Mouse (Mus musculus): ENCODE results near the gene Plpp6. TPM values are rescaled to one million over a fixed set of nuclear protein-coding genes. Genes with fewer than 3 reads are reported as not detected.
"Not testable (repeated sequence)": the region's sequence is repeated elsewhere in the genome, so short reads cannot be mapped to it uniquely, and the experiment has no call there.

The Plpp6 gene
- polyA plus RNA-seq, 1 experiment from 2014 or later = 6.2 TPM

DNA sequence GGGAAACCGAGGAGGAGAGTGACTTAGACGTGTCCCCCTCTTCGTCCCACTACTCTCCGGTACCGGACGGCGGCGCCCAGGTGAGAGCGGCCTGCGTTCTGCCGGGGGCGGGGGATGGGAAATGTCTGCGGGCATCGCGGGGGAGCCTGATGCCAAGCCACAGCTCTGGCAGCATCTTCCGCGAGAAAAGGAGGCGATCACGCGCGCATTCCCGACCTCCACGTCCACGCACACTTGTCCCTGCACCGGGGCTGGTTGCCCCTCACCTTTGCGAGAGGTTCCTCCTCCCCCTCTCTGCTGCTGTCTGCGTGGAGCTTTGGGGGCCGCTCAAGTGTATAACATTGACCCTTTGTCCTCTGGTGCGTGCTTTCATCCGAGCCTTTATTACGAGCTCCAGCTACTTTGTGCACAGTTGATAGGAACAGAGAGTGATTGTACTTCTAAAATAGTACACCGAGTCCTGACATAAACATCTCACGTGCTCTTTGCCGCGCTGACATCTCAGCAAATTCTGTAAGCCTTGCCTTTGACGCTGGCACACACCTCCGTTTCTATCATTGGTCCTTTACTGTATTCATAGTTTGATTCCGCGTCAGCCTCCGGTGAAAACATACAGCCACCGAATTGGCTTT, 27.0 kb downstream of the Plpp6 start:
- peak overlapping the region; percentile 67 for H3K4me2 ChIP-seq
- peak overlapping the region; percentile 77 for H3K4me3 ChIP-seq (ENCODE audit: low read depth, low read length)
- H3K9me3 ChIP-seq (replicated peaks; ENCODE audit: control insufficient read depth, low read length) = no peaks in the 10 kb centered on the region
- peak overlapping the region; percentile 92 for H3K27ac ChIP-seq (ENCODE audit: low read depth, low read length)
- WGBS (ENCODE audit: insufficient replicate concordance) = under 1% methylated on average over 32 of the region's 41 CpGs
- peaks cover 14% of the 10 kb centered on the region for H3K36me3 ChIP-seq (ENCODE audit: control insufficient read depth, insufficient read depth, low read length)
- peak overlapping the region; percentile 93 for H3K9ac ChIP-seq (ENCODE audit: low read depth, low read length)
- ATAC-seq (replicated peaks; ENCODE audit: insufficient number of reproducible peaks, low FRiP score, low TSS enrichment) = peak; percentile 58
- no peaks in the 10 kb centered on the region for H3K27me3 ChIP-seq (ENCODE audit: control insufficient read depth, insufficient read depth, low read length)
- H3K4me1 ChIP-seq (ENCODE audit: control insufficient read depth, insufficient read depth, low read length) = peaks cover 8% of the 10 kb centered on the region; the same call in 1 of the 2 replicates

DNA sequence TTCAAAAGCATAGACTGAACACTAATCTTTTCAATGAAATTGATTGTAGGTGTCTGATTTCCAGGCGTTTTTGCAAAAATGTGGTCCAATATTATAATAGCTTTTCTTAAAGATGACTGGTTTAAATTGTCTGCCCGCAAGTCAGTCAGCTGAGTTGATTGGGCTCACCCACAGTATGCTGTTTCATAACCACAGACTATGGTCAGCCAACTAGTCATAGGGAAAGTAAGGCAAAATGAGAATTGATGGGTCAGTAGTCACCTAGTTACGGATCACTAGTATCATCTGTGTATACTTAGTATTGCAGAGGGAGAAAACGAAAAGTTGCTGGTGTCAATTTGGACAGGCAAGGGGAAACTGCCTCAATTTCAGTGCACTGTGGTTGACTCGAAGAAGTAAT, 27.6 kb downstream of the Plpp6 start:
- peak overlapping the region; percentile 77 for H3K4me3 ChIP-seq (ENCODE audit: low read depth, low read length)
- H3K4me1 ChIP-seq (ENCODE audit: control insufficient read depth, insufficient read depth, low read length) = peaks cover 8% of the 10 kb centered on the region; the same call in 1 of the 2 replicates
- WGBS (ENCODE audit: insufficient replicate concordance) = 72% methylated on average over 5 of the region's 5 CpGs

DNA sequence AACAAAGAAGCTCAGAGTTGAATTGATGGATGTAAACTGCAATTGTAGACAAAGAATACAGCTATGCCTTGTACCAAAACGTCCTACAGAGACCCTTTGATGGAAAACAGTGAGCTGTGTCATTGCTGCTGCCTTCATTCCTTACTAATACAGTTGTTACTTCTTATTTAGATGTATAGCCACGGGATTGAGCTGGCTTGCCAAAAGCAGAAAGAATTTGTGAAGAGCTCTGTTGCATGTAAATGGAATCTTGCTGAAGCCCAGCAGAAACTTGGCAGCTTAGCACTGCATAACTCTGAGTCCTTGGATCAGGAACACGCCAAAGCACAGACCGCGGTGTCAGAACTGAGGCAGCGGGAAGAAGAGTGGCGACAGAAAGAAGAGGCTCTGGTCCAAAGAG, 31.1 kb downstream of the Plpp6 start:
- Histone ChIP-seq H3K4me3 (ENCODE audit: low read depth, low read length) (no peak overlapping the region), H3K9me3 (replicated peaks; ENCODE audit: control insufficient read depth, low read length) (no peaks in the 10 kb centered on the region), H3K27me3 (ENCODE audit: control insufficient read depth, insufficient read depth, low read length) (no peaks in the 10 kb centered on the region), H3K36me3 (ENCODE audit: control insufficient read depth, insufficient read depth, low read length) (peaks cover 18% of the 10 kb centered on the region), H3K9ac (ENCODE audit: low read depth, low read length) (no peak overlapping the region), H3K4me1 (ENCODE audit: control insufficient read depth, insufficient read depth, low read length) (peaks cover 8% of the 10 kb centered on the region; the same call in 1 of the 2 replicates), H3K4me2 (no peak overlapping the region), H3K27ac (ENCODE audit: low read depth, low read length) (no peak overlapping the region)
- WGBS (ENCODE audit: insufficient replicate concordance) = 88% methylated on average over 7 of the region's 7 CpGs
- ATAC-seq (replicated peaks; ENCODE audit: insufficient number of reproducible peaks, low FRiP score, low TSS enrichment) = no peak

More for the DNA sequence above, 27.6 kb downstream of the Plpp6 start:
- peaks cover 16% of the 10 kb centered on the region for H3K36me3 ChIP-seq (ENCODE audit: control insufficient read depth, insufficient read depth, low read length)
- no peak overlapping the region for H3K27ac ChIP-seq (ENCODE audit: low read depth, low read length)
- H3K9ac ChIP-seq (ENCODE audit: low read depth, low read length) = peak overlapping the region; percentile 93
- no peaks in the 10 kb centered on the region for H3K9me3 ChIP-seq (replicated peaks; ENCODE audit: control insufficient read depth, low read length)
- ATAC-seq (replicated peaks; ENCODE audit: insufficient number of reproducible peaks, low FRiP score, low TSS enrichment) = no peak
- H3K27me3 ChIP-seq (ENCODE audit: control insufficient read depth, insufficient read depth, low read length) = no peaks in the 10 kb centered on the region
- H3K4me2 ChIP-seq = peak overlapping the region; percentile 67

DNA sequence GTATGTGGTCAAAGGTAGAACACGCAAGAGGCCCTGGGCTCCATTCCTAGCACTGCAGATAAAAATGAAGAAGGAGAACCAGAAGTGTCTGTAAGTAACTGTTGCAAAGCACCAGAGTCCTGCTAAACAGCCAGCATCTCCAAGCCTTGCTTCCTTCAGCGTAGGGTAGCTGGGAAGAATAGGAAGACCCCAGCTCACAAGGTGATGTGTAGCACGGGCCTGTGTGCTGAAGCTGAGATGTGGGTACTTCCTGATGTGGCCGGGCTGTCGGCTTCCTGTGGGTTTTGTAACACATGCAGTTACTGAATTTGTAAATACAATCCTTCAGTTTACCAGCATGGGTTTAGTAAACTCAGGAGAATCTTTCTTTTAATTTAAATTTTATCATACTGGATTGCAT, 31.6 kb downstream of the Plpp6 start:
- Histone ChIP-seq H3K36me3 (ENCODE audit: control insufficient read depth, insufficient read depth, low read length) (peaks cover 23% of the 10 kb centered on the region), H3K9ac (ENCODE audit: low read depth, low read length) (no peak overlapping the region), H3K4me3 (ENCODE audit: low read depth, low read length) (no peak overlapping the region), H3K27ac (ENCODE audit: low read depth, low read length) (no peak overlapping the region), H3K4me2 (no peak overlapping the region), H3K9me3 (replicated peaks; ENCODE audit: control insufficient read depth, low read length) (no peaks in the 10 kb centered on the region), H3K4me1 (ENCODE audit: control insufficient read depth, insufficient read depth, low read length) (peaks cover 8% of the 10 kb centered on the region; the same call in 1 of the 2 replicates), H3K27me3 (ENCODE audit: control insufficient read depth, insufficient read depth, low read length) (no peaks in the 10 kb centered on the region)
- ATAC-seq (replicated peaks; ENCODE audit: insufficient number of reproducible peaks, low FRiP score, low TSS enrichment) = no peak
- 88% methylated on average over 5 of the region's 5 CpGs for WGBS (ENCODE audit: insufficient replicate concordance)

DNA sequence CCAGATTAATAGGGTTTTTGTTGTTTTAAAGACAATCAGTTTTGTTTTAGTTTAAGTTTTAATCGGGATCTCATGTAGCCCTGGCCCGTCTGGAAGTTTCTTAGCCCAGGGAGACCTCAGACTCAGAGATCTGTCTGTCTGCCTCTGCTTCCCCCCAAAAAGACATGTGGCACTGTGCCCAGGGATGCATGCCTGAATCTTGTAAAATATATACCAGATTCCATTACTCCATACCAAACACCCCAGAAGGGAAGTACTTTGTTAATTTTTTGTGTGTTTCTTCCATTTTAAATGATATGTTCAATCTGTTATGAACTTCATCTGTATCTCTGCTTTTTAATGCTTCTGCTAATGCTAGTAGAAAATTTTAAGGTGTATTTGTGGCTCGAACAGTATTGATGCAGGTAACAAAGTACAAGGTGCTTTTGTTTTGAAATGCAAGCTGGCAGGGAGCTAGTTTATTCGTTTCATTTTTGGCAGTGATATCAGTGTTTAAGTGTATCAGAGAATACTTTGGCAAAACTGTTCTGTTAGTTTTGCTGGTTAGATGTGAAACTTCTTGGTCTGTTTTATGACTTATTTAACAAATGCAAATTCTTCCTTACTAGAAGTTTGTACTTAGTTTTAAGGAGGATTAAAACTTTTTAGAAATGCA, 34.4 kb downstream of the Plpp6 start:
- 90% methylated on average over 4 of the region's 4 CpGs for whole genome bisulfite sequencing (ENCODE audit: insufficient replicate concordance)
- Histone ChIP-seq H3K4me3 (ENCODE audit: low read depth, low read length) (no peak overlapping the region), H3K9ac (ENCODE audit: low read depth, low read length) (no peak overlapping the region), H3K27me3 (ENCODE audit: control insufficient read depth, insufficient read depth, low read length) (no peaks in the 10 kb centered on the region), H3K4me1 (ENCODE audit: control insufficient read depth, insufficient read depth, low read length) (no peaks in the 10 kb centered on the region), H3K9me3 (replicated peaks; ENCODE audit: control insufficient read depth, low read length) (no peaks in the 10 kb centered on the region), H3K27ac (ENCODE audit: low read depth, low read length) (no peak overlapping the region), H3K36me3 (ENCODE audit: control insufficient read depth, insufficient read depth, low read length) (peaks cover 28% of the 10 kb centered on the region), H3K4me2 (no peak overlapping the region)
- no peak for ATAC-seq (replicated peaks; ENCODE audit: insufficient number of reproducible peaks, low FRiP score, low TSS enrichment)

DNA sequence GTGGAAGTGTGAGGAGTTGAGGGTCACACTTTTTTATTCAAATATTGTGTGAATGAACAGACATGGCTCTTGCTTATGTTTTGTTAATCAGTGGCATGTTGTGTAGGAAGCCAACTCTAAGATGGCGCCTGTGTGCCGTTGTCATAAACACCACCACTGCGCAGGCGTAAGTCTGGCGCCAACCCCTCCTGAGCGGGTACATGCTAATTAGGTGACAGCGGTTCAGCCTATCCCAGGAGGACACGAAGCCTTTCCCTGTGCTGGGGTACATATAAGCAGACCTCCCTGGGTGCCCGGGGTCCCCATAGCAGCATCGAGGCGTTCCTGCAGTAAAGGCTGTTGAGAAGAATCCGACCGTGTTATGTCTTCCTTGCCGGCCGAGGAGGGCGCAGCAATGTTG, 36.6 kb downstream of the Plpp6 start:
- H3K4me3 ChIP-seq (ENCODE audit: low read depth, low read length); H3K9ac ChIP-seq (ENCODE audit: low read depth, low read length); H3K27ac ChIP-seq (ENCODE audit: low read depth, low read length); H3K9me3 ChIP-seq (replicated peaks; ENCODE audit: control insufficient read depth, low read length); H3K4me1 ChIP-seq (ENCODE audit: control insufficient read depth, insufficient read depth, low read length); ATAC-seq (replicated peaks; ENCODE audit: insufficient number of reproducible peaks, low FRiP score, low TSS enrichment); H3K27me3 ChIP-seq (ENCODE audit: control insufficient read depth, insufficient read depth, low read length); H3K4me2 ChIP-seq: not testable (repeated sequence)
- 97% methylated on average over 16 of the region's 16 CpGs for WGBS (ENCODE audit: insufficient replicate concordance)
- peaks cover 16% of the 10 kb centered on the region for H3K36me3 ChIP-seq (ENCODE audit: control insufficient read depth, insufficient read depth, low read length)

DNA sequence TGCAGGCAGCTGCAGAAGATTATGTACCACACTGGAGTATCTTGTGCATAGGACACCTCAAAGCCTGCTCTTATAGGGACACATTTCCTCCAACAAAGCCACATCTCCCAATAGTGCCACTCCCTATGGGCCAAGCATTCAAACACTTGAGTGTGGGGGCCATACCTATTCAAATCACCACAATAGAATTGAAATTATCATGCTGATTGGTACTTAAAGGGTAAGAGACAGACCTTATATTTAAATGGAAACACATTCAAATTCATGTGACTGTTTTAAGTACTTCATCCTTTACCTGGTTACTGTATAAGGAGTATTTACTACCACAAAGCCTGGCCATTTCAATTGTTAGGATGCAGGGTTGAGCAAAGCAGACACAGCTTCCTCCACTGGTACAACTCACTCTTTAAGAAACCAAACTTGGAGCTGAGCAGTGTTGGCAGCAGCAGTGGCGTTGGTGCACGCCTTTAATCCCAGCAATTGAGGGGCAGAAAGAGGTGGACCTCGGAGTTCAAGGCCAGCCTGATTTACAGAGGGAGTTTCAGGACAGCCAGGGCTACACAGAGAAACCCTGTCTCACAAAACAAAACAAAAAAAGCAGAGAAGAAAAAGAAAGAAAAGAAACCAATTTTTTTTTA, 44.4 kb downstream of the Plpp6 start:
- Histone ChIP-seq H3K4me1 (ENCODE audit: control insufficient read depth, insufficient read depth, low read length) (no peaks in the 10 kb centered on the region), H3K36me3 (ENCODE audit: control insufficient read depth, insufficient read depth, low read length) (peaks cover 7% of the 10 kb centered on the region; the same call in 1 of the 2 replicates), H3K27me3 (ENCODE audit: control insufficient read depth, insufficient read depth, low read length) (no peaks in the 10 kb centered on the region), H3K4me3 (ENCODE audit: low read depth, low read length) (no peak overlapping the region), H3K9ac (ENCODE audit: low read depth, low read length) (no peak overlapping the region), H3K27ac (ENCODE audit: low read depth, low read length) (no peak overlapping the region), H3K9me3 (replicated peaks; ENCODE audit: control insufficient read depth, low read length) (no peaks in the 10 kb centered on the region), H3K4me2 (no peak overlapping the region)
- WGBS (ENCODE audit: insufficient replicate concordance) = 89% methylated on average over 3 of the region's 3 CpGs
- no peak for ATAC-seq (replicated peaks; ENCODE audit: insufficient number of reproducible peaks, low FRiP score, low TSS enrichment)

DNA sequence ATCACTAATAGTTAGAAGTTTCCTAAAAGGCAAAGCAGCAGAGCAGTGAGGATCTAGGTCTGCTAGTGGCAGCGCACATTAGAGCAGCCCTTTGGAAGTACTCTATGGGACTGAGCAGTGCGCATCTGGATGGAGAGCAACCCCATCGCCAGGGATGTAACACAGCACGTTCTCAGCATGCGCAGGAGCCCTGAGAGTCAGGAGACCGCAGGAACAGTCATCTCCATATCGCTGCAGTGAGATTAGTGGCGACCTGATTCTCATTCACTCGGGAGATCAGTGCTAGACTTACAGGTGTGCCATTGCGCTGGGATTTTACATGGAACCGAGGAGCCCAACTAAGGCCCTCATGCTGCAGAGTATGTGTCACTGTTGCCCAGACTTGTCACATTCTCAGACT, 45.3 kb downstream of the Plpp6 start:
- H3K4me2 ChIP-seq = no peak overlapping the region
- H3K4me3 ChIP-seq (ENCODE audit: low read depth, low read length) = no peak overlapping the region
- H3K9ac ChIP-seq (ENCODE audit: low read depth, low read length) = no peak overlapping the region
- peaks cover 7% of the 10 kb centered on the region; the same call in 1 of the 2 replicates for H3K36me3 ChIP-seq (ENCODE audit: control insufficient read depth, insufficient read depth, low read length)
- no peaks in the 10 kb centered on the region for H3K9me3 ChIP-seq (replicated peaks; ENCODE audit: control insufficient read depth, low read length)
- 92% methylated on average over 11 of the region's 11 CpGs for WGBS (ENCODE audit: insufficient replicate concordance)
- ATAC-seq (replicated peaks; ENCODE audit: insufficient number of reproducible peaks, low FRiP score, low TSS enrichment) = no peak
- no peaks in the 10 kb centered on the region for H3K4me1 ChIP-seq (ENCODE audit: control insufficient read depth, insufficient read depth, low read length)
- no peak overlapping the region for H3K27ac ChIP-seq (ENCODE audit: low read depth, low read length)
- H3K27me3 ChIP-seq (ENCODE audit: control insufficient read depth, insufficient read depth, low read length) = no peaks in the 10 kb centered on the region

Measured in heart, embryonic 11.5 days (tissue).